Mouse (Mus musculus) thymus, postnatal 14 days (tissue): ENCODE results near the gene Rpl4.
"Not testable (repeated sequence)": the region's sequence is repeated elsewhere in the genome, so short reads cannot be mapped to it uniquely, and the experiment has no call there.

ENCODE experiments used
- DNase-seq: peaks from one replicate; pipeline ENCODE4 v3.0.0; 2021

Gene Rpl4

DNA sequence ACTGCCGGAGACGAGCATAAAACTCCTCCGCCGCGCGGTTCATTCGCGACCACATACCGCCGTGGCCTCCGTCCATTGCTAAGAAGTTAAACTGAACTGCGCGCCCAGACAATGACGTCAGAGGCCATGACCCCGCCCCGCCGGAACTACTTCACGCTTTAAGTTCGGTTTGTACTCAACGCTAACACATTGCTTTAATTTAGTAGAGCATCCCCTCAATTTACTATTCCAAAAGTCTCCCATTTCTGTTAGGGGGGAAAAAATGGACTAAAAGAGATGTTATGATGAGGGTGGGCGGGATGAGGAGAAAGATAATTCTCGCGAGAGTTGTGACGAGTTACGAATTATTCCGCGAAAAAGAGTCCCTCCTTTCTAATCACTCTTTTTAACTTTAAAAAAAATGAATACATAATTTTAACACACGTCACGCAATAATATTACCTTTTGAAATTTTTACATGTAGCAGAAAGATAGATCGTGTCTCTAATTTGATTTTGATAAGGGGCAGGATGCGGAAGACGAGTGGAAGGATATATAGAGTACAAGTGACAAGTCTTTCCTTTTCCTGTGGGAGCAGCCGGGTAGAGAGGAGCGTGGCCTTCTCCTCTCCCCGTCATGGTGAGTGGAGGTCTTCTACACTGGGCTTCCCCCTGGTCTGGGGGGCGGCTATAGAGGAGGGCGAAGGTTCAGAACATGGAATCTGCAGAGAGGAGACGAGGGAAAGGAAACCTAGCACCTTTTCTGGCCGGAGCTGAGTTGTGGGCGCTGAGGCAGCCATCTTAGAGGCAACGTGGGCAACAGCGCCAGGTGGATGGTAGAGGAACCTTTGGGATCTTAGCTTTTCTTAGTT, at the start of gene Rpl4, which contains the start of gene Zwilch:
Gene Rpl4, plus strand, starts transcription at position 560 of the 850 bp plus-strand sequence.
Gene Zwilch, minus strand, starts transcription at position 289 of the 850 bp plus-strand sequence.
- peak; percentile 85 for DNase-seq

DNA sequence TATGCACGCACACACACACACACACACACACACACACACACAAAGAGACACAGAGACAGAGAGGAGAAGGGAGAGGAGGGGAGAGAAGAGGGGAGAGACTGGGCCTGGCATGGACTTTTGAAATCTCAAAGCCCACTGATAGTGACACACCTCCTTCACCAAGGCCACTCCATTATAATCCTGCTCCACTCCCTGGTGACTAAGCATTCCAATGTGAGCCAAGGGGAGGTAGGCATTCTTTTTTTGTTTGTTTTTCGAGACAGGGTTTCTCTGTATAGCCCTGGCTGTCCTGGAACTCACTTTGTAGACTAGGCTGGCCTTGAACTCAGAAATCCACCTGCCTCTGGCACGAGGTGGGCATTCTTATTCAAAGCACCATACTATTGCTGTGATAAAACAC, 48.3 kb upstream of the Rpl4 start:
- not testable (repeated sequence) for DNase-seq

DNA sequence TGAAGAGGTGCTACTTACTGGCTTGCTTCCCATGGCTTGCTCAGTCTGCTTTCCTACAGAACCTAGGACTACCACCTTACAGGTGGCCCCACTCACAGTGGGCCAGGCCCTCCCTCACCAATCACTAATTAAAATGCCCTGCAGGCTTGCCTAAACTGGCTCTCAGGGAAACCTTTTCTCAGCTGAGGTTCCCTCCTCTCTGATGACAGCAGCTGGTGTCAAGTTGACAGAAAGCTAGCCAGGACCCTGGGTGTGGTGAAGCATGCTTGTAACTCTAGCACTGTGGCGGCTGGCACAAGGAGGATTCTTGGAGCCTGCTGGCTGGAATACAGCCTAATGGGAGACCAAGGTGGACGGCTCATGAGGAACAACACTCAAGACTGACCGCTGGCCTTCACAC, 47.9 kb upstream of the Rpl4 start:
- no peak for DNase-seq

DNA sequence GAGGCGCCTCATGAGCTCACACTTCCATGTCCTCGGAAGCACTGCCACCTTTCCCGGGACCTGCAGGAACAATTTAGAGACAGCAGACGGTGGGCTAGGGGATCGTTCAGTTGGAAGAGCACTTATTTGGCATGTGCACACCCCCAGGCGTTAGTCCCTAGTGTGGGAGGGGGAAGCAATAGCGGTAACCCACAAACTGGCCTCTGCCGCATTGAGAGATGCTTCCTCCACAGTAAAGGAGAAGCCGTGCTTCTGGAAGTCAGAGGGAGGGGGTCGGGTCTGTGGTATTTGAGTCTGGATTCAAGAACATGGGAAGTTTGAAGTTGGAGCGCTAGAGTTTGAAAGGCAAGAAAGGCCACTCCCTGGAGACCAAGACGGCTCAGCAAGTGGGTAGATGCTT, 47.1 kb upstream of the Rpl4 start:
- no peak for DNase-seq

DNA sequence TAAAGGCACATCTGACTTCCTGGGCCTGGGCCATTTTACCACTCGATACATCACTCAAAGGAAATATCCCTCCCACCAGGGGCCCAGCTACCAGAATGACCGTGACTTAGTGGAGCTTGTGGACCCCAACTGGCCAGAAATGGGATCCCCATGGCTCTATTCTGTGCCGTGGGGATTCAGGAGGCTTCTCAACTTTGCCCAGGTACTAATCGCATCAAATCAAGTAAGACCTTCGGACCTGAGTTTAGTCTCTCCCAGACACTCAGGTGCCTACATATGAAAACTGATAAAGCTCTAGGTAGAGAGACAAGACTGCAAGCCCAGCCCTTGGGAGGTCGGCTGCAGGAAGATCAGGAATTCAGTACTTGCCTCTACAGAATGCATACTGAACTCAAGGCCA, 41.6 kb upstream of the Rpl4 start:
- no peak for DNase-seq

DNA sequence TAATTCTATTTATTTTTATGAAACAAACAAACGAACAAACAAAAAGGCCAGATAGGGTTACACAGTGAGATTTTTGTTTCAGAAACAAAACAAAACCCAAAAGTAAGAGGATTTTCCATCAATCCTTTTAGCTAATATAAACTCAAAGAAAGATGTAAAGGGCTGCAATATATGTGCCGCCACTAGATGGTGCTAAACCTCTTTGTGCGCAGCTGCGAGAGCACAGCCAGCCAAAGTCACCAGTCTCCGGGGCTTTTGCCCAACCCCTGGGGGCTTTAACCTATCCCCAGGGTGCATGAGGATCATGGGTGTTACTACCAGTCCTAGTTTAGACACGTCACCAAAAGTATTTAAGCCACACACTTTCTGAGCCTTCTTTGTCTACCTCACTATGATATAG, 34.3 kb upstream of the Rpl4 start:
- peak; percentile 62 for DNase-seq

DNA sequence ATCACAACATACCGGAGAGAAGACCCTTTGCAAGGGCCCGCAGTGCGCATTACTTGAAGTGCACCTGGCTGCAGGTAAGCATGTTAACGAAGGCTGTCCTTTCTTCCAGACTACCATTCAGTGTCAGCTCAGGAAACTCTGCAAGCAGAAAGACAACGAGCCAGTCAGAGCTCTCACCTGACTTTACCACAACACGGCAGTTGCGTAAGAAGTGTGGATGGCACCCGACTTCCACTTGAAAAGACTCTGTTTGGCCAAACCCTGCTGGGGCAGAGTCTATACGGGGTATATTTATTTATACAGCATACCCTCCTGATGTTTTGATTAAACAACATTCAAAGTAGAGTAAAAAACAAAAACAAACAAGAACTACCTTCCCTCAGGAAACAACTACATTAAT, 33.3 kb upstream of the Rpl4 start:
- no peak for DNase-seq

DNA sequence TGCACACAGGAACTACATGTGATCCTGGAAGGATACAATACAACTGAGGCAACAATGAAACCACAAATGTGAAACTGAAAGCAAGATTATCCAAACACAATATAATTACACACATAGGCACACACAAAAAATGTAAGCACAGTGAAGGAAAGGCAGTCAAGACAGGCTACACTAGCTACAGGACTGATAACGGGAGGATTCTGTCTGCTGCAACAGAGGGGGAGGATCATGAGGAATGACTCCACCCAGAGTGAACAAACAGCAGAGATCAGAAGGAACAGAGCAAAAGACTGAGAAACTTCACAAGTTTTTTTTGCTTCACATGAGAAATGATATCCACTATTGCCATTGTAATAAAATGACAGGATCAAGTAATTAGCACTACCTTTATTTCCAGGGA, 16.5 kb upstream of the Rpl4 start:
- DNase-seq: no peak

DNA sequence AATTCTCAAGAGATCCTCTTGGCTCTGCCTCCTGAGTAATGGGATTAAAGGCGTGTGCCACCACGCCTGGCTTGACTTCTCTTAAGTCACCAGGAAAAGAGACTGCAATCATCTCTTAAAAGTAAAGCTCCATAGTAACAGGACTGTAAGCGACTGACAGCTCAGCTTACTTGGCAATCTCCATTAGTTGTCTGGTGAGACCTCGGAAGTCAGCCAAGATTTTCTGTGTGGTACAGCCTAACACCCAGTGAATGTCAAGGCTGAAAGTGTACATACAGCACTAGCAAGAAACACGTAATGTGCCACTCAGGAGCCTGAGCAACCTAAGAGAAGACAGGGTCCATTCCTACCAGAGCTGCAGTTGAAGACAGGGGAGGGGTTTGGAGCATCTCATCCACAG, 12.7 kb upstream of the Rpl4 start:
- no peak for DNase-seq

DNA sequence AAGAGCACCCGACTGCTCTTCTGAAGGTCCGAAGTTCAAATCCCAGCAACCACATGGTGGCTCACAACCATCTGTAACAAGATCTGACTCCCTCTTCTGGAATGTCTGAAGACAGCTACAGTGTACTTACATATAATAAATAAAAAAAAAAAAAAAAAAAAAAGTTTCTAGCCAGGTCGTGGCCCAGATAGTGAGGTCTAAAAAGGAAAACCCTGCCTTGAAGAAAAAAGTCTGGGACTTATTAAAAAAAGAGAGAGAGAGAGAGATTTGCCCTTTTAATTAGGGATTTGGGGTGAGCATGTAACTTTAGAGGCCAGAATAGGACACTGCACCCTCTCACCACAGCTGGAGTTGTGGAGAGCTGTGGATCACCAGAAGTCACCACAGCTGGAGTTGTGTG, 3.2 kb upstream of the Rpl4 start:
- not testable (repeated sequence) for DNase-seq

DNA sequence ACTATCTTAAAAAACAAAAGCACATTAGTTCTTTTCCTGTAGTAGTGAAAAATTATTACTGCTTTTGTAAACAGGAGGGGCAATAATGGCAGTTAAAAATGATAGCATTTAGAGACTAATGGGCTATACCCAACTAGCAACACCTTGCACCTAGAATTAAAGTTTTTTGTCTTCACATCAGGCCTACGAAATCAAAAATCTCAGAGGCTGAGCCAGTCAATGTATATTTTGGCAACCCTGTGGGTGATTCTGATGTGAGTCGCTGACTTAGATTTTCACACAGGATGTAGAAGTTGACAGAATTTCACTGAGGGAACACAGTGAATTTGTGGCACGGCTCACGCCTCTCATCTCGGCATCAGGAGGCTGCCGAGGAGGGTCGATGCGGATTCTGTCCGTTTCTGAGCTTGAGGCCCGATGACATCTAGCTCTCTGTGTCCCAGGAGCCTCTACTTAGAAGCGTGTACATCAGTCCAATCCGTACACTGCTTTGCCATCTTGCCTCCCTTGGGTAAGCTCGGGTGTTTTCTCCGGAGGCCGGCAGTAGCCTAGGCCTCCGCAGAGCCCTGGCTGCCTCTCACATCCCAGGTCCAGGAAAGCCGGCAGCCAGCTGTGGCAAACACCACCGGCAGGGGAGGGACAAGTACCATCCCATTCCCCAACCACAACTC, 895 bp upstream of the Rpl4 start:
- no peak for DNase-seq

DNA sequence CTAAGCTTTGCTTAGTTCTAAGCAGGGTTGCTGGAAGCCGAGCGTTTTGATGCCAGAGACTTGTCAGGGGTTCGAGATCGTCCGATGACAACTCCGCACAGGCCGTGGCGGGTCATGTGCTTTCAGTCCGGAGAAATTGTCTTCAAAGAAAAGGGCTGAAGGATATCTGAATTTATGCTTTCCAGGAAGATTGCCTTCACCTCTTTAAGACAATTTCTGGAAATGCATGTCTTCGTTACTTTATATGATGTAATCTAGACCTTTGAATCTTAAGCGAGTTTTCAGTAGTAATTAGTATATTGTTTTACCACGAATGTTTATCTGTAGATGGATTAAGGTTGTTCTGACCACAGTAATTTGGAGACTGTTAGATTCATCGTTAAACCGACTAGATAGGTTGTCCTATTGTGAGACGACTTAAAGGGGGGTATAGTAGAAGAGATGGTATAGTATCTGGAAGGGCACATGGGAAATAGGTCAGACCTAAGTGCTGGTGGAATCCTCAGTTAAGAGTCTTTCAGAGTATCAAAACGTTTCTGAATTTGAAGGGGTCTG, 568 bp downstream of the Rpl4 start:
- DNase-seq: no peak

DNA sequence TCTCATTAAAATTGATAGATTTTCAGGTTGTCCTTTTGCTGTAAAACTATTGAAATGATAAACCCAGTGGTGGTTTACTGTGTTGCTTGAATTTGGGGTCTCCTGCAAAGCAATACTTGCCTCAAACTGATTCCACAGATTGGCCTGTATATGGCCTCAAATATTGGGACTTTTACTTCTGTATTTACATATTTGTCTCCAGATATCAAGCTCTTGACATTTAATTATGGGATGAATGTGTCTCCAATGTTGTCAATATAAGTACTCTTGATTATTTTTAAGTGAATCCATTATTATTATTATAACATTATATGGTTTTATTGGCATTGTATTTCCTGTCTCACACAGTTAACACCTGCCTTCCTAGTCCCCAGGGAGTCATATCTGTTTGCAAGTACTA, 1.2 kb downstream of the Rpl4 start:
- no peak for DNase-seq

DNA sequence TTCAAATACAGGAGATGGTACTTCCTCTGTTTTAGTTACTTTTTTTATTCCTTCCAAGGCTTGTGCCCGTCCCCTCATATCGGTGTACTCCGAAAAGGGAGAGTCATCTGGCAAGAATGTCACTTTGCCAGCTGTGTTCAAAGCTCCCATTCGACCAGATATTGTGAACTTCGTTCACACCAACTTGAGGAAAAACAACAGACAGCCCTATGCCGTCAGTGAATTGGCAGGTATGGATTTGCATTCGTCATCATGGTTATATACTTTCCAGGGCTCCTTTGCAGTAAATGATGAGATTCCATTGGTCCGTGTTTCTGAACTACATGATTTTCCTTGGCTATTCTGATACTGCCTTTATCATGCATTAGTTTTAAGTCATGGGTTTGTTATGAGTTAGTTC, 1.6 kb downstream of the Rpl4 start:
- no peak for DNase-seq

DNA sequence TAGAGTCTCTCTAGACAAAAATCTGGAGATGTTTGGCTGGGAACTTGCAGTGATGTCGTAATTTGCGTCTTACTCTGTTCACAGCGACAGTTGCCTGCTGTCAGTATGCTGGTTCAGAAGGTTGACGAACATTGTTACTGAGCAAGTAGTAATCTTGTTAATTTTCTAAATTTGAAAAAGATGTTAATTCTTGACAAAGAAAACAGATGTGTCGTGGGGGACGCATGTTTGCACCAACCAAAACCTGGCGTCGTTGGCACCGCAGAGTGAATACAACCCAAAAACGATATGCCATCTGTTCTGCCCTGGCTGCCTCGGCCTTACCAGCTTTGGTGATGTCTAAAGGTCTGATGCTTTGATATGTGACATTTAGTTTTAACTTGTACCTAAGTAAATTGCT, 2.2 kb downstream of the Rpl4 start:
- DNase-seq: no peak

DNA sequence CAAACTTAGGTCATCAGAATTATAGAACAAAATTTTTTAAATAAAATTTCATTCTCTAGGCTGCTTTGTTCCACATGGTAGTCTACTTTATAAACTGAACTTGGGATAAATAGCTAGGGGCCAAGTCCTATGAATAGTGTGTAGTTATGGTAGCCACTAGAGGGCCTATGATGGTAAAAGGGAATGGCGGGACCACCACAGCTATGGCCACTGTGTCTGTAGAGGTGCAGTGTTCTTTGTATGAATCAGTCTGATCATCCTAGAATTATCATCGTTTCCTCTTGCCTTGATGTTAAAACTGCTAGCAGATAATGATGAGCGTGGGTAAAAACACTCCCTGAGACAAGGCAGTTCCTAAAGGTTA, 5.4 kb downstream of the Rpl4 start:
- DNase-seq: no peak

DNA sequence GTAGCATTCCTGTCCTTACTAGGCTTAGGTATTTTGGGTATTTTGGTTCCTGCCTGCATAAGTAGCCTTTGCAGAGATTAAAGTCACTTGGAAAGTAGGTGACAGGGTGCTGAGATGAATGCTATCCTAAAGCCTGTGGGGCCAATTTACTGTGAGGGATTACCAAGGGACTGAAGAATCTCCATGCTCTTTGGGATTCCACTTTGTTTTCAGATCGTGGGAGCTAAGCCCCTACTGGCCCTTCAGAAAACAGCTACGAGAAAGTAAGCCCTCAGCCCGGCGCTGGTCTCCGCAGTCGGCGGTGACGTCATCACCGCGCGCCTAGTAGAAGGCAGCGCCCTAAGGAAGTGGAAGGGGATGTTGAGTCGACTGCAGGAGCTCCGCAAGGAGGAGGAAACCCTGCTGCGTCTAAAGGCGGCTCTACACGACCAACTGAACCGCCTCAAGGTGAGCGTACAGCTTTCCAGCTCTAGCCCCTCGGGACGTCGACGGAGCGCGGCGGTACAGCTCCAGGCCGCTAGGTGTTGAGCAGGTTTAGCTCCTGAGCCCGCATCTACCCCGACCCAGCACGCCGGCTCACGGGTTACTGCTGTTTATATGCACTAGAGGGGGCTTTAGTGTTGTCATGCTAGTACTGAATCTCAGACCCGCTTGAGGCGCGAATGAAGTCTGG, 5.9 kb downstream of the Rpl4 start, which contains the start of gene Snapc5:
Gene Snapc5, plus strand, starts transcription at position 301 of the 673 bp plus-strand sequence.
- DNase-seq: peak; percentile 92

DNA sequence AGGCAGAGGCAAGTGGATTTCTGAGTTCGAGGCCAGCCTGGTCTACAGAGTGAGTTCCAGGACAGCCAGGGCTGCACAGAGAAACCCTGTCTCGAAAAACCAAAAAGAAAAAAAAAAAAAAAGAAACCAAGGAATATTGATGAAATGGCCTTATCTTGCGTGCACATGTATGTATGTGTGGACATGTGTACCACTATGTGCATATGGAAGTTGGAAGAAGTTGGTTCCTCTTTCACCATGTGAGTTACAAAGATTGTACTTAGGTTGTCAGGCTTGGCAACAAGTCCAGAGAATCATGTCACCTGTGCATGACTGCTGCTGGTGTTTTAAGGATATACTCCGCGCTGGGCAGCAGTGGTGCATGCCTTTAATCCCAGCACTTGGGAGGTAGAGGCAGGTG, 10.1 kb downstream of the Rpl4 start:
- not testable (repeated sequence) for DNase-seq

DNA sequence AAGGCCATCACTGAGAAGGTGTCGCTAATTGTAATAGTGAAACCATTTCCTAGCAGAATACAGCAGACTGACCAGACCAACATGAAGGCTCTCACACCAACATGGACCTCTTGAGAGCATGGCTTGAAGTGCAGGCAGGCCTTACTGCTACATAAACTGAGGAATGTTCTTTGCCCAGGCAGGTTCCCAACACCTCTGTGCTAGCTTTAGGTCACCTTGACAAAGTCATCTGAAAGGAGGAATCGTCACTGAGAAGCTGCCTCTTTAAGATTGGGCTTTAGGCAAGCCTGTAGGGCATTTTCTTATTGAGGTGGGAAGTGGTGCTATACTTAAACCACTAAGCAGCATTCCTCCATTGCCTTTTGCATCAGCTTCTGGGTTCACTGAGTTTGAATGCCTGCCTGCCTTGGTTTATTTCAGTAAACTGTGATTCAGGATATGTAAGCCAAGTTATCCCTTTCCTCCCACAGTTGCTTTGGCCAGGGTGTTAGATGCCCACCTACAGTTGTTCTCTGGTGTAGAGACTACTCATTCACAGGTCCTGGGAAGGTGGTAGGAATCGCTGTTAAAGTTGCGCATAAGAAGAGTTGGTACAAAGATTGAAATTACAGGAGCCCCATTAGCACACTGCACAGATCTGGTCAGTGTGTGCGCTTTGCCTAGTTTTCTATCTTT, 11.1 kb downstream of the Rpl4 start:
- no peak for DNase-seq

DNA sequence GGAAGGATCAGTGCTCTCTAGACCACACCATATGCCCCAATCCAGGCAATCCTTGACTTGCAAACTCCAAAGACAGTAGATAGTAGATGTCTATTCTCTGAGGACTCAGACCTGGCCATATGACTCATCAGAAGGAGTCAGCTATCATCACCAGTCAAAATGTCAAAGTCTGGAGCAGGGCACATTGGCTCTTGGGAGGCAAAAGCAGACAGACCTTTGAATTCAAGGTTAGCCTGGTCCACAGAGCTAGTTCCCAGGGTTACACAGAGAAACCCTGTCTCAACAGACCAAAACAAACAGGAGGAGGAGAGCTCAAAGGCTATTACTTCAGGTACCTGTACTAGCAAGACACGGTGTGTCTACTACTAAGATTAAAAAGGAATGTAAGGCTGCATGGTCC, 20.7 kb downstream of the Rpl4 start:
- no peak for DNase-seq

DNA sequence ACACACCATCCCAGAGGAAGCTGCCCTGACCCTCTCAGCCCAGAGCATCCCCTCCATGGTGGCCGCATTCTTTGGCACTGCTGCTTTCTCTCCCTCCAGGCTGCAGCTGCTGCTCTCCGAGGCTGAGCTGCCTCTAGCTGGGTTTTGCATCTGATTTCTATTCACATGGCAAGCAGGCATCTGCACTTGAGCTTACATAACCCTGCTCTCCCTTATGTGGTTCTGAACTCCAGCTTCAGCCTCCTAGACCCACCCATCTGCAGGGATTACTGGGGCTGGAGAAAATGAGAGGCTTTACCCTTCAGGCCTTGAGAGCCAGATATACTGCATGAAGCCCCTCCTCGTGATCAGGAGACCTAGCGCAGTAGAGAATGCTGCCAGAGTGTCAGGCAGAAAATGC, 22.4 kb downstream of the Rpl4 start:
- no peak for DNase-seq

DNA sequence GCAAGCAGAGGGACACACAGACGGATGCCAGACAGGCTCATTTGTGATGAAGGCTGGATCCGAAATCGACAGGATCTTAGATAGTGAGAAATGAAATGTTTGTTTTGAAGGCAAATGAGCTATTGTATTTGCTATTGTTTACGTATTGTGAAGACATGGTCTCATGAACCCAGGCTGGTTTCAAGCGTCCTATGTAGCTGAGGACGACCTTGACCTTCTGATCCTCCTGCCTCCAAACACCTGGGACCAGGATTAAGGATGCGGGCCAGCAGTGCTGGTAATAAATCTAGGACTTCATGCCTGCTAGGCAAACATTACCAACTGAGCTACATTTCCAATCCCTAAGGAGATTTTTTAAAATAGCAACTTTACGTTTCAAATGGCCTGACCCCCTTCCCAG, 24.3 kb downstream of the Rpl4 start:
- no peak for DNase-seq
